Mouse (Mus musculus) C2C12 (cell line): ENCODE measurements around the gene Phlpp1. TPM values are rescaled to one million over a fixed set of nuclear protein-coding genes. Genes with fewer than 3 reads are reported as not detected.

Experiments used
- H3K27me3 ChIP-seq: one replicate; pipeline ENCODE4 v1.6.1; 2011; ENCODE audit not compliant: control insufficient read depth, insufficient read depth, insufficient read length
- H3K36me3 ChIP-seq: one replicate; pipeline ENCODE4 v1.6.1; 2011; ENCODE audit not compliant: control insufficient read depth, insufficient read depth
- H3K4me3 ChIP-seq: one replicate; pipeline ENCODE4 v1.5.1; 2011; ENCODE audit warnings: mild to moderate bottlenecking, control low read depth; ENCODE audit not compliant: poor library complexity, insufficient read depth, severe bottlenecking
- H3K79me2 ChIP-seq: one replicate; pipeline ENCODE4 v1.6.1; 2011; ENCODE audit not compliant: control insufficient read depth, insufficient read depth
- H3K79me3 ChIP-seq: one replicate; pipeline ENCODE4 v1.6.1; 2011; ENCODE audit warnings: low read depth, control low read depth
- H3ac ChIP-seq: one replicate; pipeline ENCODE3; 2011; ENCODE audit warnings: low read depth; ENCODE audit not compliant: control insufficient read depth, insufficient read length
- CEBPB ChIP-seq: IDR thresholded peaks from one replicate; pipeline ENCODE4 v1.6.1; 2011; ENCODE audit warnings: low read depth, mild to moderate bottlenecking, control low read depth, moderate library complexity
- CTCF ChIP-seq: IDR thresholded peaks from one replicate; pipeline ENCODE4 v1.5.1; 2011; ENCODE audit not compliant: control insufficient read depth, insufficient read depth, insufficient read length
- FOSL1 ChIP-seq: IDR thresholded peaks from one replicate; pipeline ENCODE4 v1.8.0; 2011; ENCODE audit warnings: mild to moderate bottlenecking, low read length; ENCODE audit not compliant: poor library complexity, insufficient read depth, severe bottlenecking
- MAX ChIP-seq: IDR thresholded peaks from one replicate; pipeline ENCODE4 v1.6.1; 2011; ENCODE audit warnings: mild to moderate bottlenecking, control low read depth
- MYOD1 ChIP-seq: IDR thresholded peaks from one replicate; pipeline ENCODE4 v1.6.1; 2011; ENCODE audit warnings: low read depth; ENCODE audit not compliant: control insufficient read depth, insufficient read length
- MYOG ChIP-seq: IDR thresholded peaks from one replicate; pipeline ENCODE4 v1.6.1; 2011; ENCODE audit not compliant: control insufficient read depth, insufficient read length; ENCODE audit errors: extremely low read depth
- USF1 ChIP-seq: IDR thresholded peaks from one replicate; pipeline ENCODE4 v1.6.1; 2011; ENCODE audit warnings: low read depth, mild to moderate bottlenecking, control low read depth, moderate library complexity
- polyA plus RNA-seq: library from polyadenylated mRNA; unstranded; fragments of >200 nt; fragmentation: generic; extraction: Trizol; gene quantifications from one replicate; pipeline ENCODE4 v1.2.1, GENCODE M21; 2012; ENCODE audit warnings: missing spikeins

Phlpp1 gene
- polyA plus RNA-seq, 1 experiment: 6.3 TPM

GRCm38 (mm10) chr1:106346776-106347175 is 175.2 kb downstream of the Phlpp1 start:
- Histone ChIP-seq H3K79me3 (peaks cover 1% of the 10 kb centered on the region), H3ac (no peak overlapping the region), H3K27me3 (no peaks in the 10 kb centered on the region), H3K36me3 (peaks cover 23% of the 10 kb centered on the region), H3K4me3 (no peak overlapping the region), H3K79me2 (no peaks in the 10 kb centered on the region)
- no peak for TF ChIP-seq CEBPB
- TF ChIP-seq USF1: no peak
- no peak for TF ChIP-seq CTCF
- no peak for TF ChIP-seq MAX
- no peak for TF ChIP-seq MYOG
- no peak for TF ChIP-seq MYOD1
- no peak for TF ChIP-seq FOSL1

GRCm38 (mm10) chr1:106349116-106349515 is 177.6 kb downstream of the Phlpp1 start:
- no peak overlapping the region for H3K4me3 ChIP-seq
- no peaks in the 10 kb centered on the region for H3K79me2 ChIP-seq
- H3K27me3 ChIP-seq: no peaks in the 10 kb centered on the region
- TF ChIP-seq MAX (no peak), USF1 (no peak), MYOD1 (no peak), CTCF (no peak), MYOG (no peak), FOSL1 (no peak), CEBPB (no peak)
- no peak overlapping the region for H3ac ChIP-seq
- H3K36me3 ChIP-seq: peaks cover 13% of the 10 kb centered on the region
- H3K79me3 ChIP-seq: peaks cover 1% of the 10 kb centered on the region

- no peaks in the 10 kb centered on the region for H3K79me2 ChIP-seq
- H3ac ChIP-seq: no peak overlapping the region
- peaks cover 1% of the 10 kb centered on the region for H3K79me3 ChIP-seq
- no peak overlapping the region for H3K4me3 ChIP-seq
- H3K36me3 ChIP-seq: peaks cover 6% of the 10 kb centered on the region
- H3K27me3 ChIP-seq: no peaks in the 10 kb centered on the region
- TF ChIP-seq FOSL1 (no peak), MYOD1 (no peak), USF1 (no peak), MYOG (no peak), CTCF (no peak), CEBPB (no peak), MAX (no peak)
Measured at GRCm38 (mm10) chr1:106351512-106351911, 180.0 kb downstream of the Phlpp1 start.

GRCm38 (mm10) chr1:106352801-106353511 is 181.4 kb downstream of the Phlpp1 start:
- no peak overlapping the region for H3ac ChIP-seq
- H3K79me2 ChIP-seq: no peaks in the 10 kb centered on the region
- H3K36me3 ChIP-seq: peaks cover 2% of the 10 kb centered on the region
- no peak overlapping the region for H3K4me3 ChIP-seq
- no peak for TF ChIP-seq FOSL1
- no peak for TF ChIP-seq MYOG
- H3K27me3 ChIP-seq: no peaks in the 10 kb centered on the region
- H3K79me3 ChIP-seq: no peaks in the 10 kb centered on the region

- H3K79me3 ChIP-seq: no peaks in the 10 kb centered on the region
- no peak overlapping the region for H3ac ChIP-seq
- no peak overlapping the region for H3K4me3 ChIP-seq
- no peak for TF ChIP-seq MYOD1
- no peak for TF ChIP-seq CTCF
- no peak for TF ChIP-seq CEBPB
- TF ChIP-seq USF1: no peak
- no peak for TF ChIP-seq MAX
- TF ChIP-seq MYOG: no peak
- TF ChIP-seq FOSL1: no peak
- H3K36me3 ChIP-seq: no peaks in the 10 kb centered on the region
- no peaks in the 10 kb centered on the region for H3K27me3 ChIP-seq
- H3K79me2 ChIP-seq: no peaks in the 10 kb centered on the region
Measured at GRCm38 (mm10) chr1:106353993-106354392, 182.4 kb downstream of the Phlpp1 start.

- TF ChIP-seq FOSL1: no peak
- no peak for TF ChIP-seq MYOG
- TF ChIP-seq MAX: no peak
- no peak for TF ChIP-seq USF1
- no peak for TF ChIP-seq CTCF
- TF ChIP-seq CEBPB: no peak
- Histone ChIP-seq H3K4me3 (no peak overlapping the region), H3ac (no peak overlapping the region), H3K27me3 (no peaks in the 10 kb centered on the region), H3K79me2 (no peaks in the 10 kb centered on the region), H3K79me3 (no peaks in the 10 kb centered on the region), H3K36me3 (peaks cover 5% of the 10 kb centered on the region)
Measured at GRCm38 (mm10) chr1:106359474-106359873, 187.9 kb downstream of the Phlpp1 start.
